Mouse (Mus musculus): Measurements from ENCODE around the gene Lce1e. TPM values are rescaled to one million over a fixed set of nuclear protein-coding genes. Genes with fewer than 3 reads are reported as not detected.

Gene Lce1e
- polyA plus RNA-seq (2015; fragmentation: Nextera tagmentation; extraction: Ambion mirVana): 1.1 TPM in 1 of 2 replicates, not detected in the other

DNA sequence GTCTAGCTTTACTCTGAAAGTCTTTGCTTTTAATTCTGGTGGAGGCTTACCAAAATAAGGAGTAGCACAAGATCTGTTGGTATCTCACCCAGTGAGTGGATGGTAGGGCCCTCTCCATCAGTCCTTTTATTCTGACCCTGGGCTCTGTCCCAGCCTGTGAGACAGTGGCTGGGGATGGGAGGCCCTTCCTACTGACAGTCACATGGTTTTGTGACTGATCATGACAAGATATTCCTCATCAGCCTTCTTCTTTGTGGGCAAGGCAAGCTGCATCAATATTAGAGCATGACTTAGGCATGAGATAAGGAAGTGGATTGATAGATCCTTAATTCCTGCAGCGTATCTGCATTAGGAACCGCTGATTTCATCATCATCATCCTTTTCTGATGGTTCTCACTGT, at the start of gene Lce1e:
Gene Lce1e (minus strand): TSS at position 101 of the 400 bp plus-strand sequence.

DNA sequence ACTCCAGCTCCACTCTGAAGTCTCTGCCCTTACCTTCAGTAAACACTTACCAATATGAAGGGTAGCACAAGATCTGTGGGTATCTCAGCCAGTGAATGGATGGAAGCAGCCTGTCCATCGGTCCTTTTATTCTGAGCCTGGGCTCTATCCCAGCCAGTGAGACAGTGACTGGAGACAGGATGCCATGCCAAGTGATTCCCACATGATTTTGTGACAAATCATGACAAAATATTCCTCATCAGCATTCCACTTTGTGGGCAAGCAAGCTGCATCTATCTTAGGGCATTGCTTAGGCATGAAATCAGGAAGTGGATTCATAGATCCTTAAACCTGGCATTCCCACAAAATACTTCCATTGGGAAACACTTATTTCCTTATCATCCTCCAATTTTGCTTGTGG, 43.4 kb upstream of the Lce1e start, which contains the start of gene Lce1g:
Gene Lce1g (minus strand): TSS at position 101 of the 400 bp plus-strand sequence.

GRCm38 (mm10) chr3:92738996-92739395, 30.1 kb upstream of the Lce1e start, which contains the start of gene Gm38119:
Gene Gm38119, minus strand, starts transcription at chr3:92739096.

GRCm38 (mm10) chr3:92720250-92720649, 11.4 kb upstream of the Lce1e start, which contains the start of gene Lce1f:
Gene Lce1f, minus strand, starts transcription at chr3:92720350.

GRCm38 (mm10) chr3:92687110-92687509, 21.8 kb downstream of the Lce1e start, which contains the start of gene Lce1d:
Gene Lce1d, minus strand, starts transcription at chr3:92687210.

GRCm38 (mm10) chr3:92678947-92679346, 29.9 kb downstream of the Lce1e start, which contains the start of gene Lce1c:
Gene Lce1c, plus strand, starts transcription at chr3:92679247.

DNA sequence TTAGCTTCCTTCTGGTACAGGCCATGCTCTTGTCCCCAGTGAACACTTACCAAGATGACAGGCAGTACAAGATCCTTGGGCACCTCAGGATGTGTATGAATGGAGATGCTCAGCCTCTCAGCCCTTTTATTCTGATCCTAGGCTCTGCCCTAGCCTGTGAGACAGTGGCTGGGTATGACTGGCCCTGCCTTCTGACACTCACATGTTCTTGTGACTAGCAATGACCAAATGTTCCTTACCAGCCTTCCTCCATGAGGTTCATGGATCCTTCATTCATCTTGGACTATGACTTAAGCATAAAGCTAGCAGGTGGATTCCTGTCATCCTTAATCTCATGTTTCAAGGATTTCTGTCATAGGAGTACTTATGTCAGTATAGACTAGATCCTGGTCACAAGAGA, 38.7 kb downstream of the Lce1e start, which contains the start of gene Lce1a2:
Gene Lce1a2 (minus strand): TSS at position 101 of the 400 bp plus-strand sequence.

Other genes starting within 250 kb of the Lce1e start
- gene Sprr1a, start 223.2 kb downstream of the Lce1e start, polyA plus RNA-seq (2015; fragmentation: Nextera tagmentation; extraction: Ambion mirVana): 1.6 and 7.8 TPM in 2 replicates
- gene Sprr4, start 208.6 kb downstream of the Lce1e start, polyA plus RNA-seq (2015; fragmentation: Nextera tagmentation; extraction: Ambion mirVana): not detected in 2 replicates
- not detected in 2 replicates for gene 2310046K23Rik, start 174.6 kb downstream of the Lce1e start, polyA plus RNA-seq (2015; fragmentation: Nextera tagmentation; extraction: Ambion mirVana)
- 0.38 TPM in 1 of 2 replicates, not detected in the other for gene Ivl, start 135.3 kb downstream of the Lce1e start, polyA plus RNA-seq (2015; fragmentation: Nextera tagmentation; extraction: Ambion mirVana)
- 0.15 and 0.84 TPM in 2 replicates for gene Smcp, start 120.1 kb downstream of the Lce1e start, polyA plus RNA-seq (2015; fragmentation: Nextera tagmentation; extraction: Ambion mirVana)
- not detected in 2 replicates for gene 2210017I01Rik, start 101.6 kb downstream of the Lce1e start, polyA plus RNA-seq (2015; fragmentation: Nextera tagmentation; extraction: Ambion mirVana)
- gene Lce6a, start 87.4 kb downstream of the Lce1e start, polyA plus RNA-seq (2015; fragmentation: Nextera tagmentation; extraction: Ambion mirVana): 3.2 and 3.3 TPM in 2 replicates
- gene Lce1a1, start 60.8 kb downstream of the Lce1e start, polyA plus RNA-seq (2015; fragmentation: Nextera tagmentation; extraction: Ambion mirVana): 0.71 TPM in 1 of 2 replicates, not detected in the other
- 0.35 TPM in 1 of 2 replicates, not detected in the other for gene Lce1b, start 52.1 kb downstream of the Lce1e start, polyA plus RNA-seq (2015; fragmentation: Nextera tagmentation; extraction: Ambion mirVana)
- gene Lce1a2, start 38.8 kb downstream of the Lce1e start, polyA plus RNA-seq (2015; fragmentation: Nextera tagmentation; extraction: Ambion mirVana): 1.1 TPM in 1 of 2 replicates, not detected in the other
- 2.4 TPM in 1 of 2 replicates, not detected in the other for gene Lce1c, start 29.8 kb downstream of the Lce1e start, polyA plus RNA-seq (2015; fragmentation: Nextera tagmentation; extraction: Ambion mirVana)
- gene Lce1d, start 21.9 kb downstream of the Lce1e start, polyA plus RNA-seq (2015; fragmentation: Nextera tagmentation; extraction: Ambion mirVana): 0.91 TPM in 1 of 2 replicates, not detected in the other
- gene Lce1f, start 11.3 kb upstream of the Lce1e start, polyA plus RNA-seq (2015; fragmentation: Nextera tagmentation; extraction: Ambion mirVana): 1.1 TPM in 1 of 2 replicates, not detected in the other
- not detected in 2 replicates for gene Gm38119, start 30.0 kb upstream of the Lce1e start, polyA plus RNA-seq (2015; fragmentation: Nextera tagmentation; extraction: Ambion mirVana)
- not detected in 2 replicates for gene Lce1g, start 43.3 kb upstream of the Lce1e start, polyA plus RNA-seq (2015; fragmentation: Nextera tagmentation; extraction: Ambion mirVana)
- 0.93 TPM in 1 of 2 replicates, not detected in the other for gene Lce1h, start 56.0 kb upstream of the Lce1e start, polyA plus RNA-seq (2015; fragmentation: Nextera tagmentation; extraction: Ambion mirVana)
- gene Lce1i, start 69.8 kb upstream of the Lce1e start, polyA plus RNA-seq (2015; fragmentation: Nextera tagmentation; extraction: Ambion mirVana): not detected in 2 replicates
- 0.61 TPM in 1 of 2 replicates, not detected in the other for gene Lce1j, start 81.4 kb upstream of the Lce1e start, polyA plus RNA-seq (2015; fragmentation: Nextera tagmentation; extraction: Ambion mirVana)
- not detected in 2 replicates for gene Lce1k, start 98.8 kb upstream of the Lce1e start, polyA plus RNA-seq (2015; fragmentation: Nextera tagmentation; extraction: Ambion mirVana)
- gene Kprp, start 118.2 kb upstream of the Lce1e start, polyA plus RNA-seq (2015; fragmentation: Nextera tagmentation; extraction: Ambion mirVana): 0.09 TPM in 1 of 2 replicates, not detected in the other
- 1.2 TPM in 1 of 2 replicates, not detected in the other for gene Lce1l, start 142.2 kb upstream of the Lce1e start, polyA plus RNA-seq (2015; fragmentation: Nextera tagmentation; extraction: Ambion mirVana)
- 0.24 TPM in 1 of 2 replicates, not detected in the other for gene 2310050C09Rik, start 161.1 kb upstream of the Lce1e start, polyA plus RNA-seq (2015; fragmentation: Nextera tagmentation; extraction: Ambion mirVana)
- gene Lce3a, start 217.2 kb upstream of the Lce1e start, polyA plus RNA-seq (2015; fragmentation: Nextera tagmentation; extraction: Ambion mirVana): 1.8 TPM in 1 of 2 replicates, not detected in the other
- 1.2 TPM in 1 of 2 replicates, not detected in the other for gene Lce3b, start 223.9 kb upstream of the Lce1e start, polyA plus RNA-seq (2015; fragmentation: Nextera tagmentation; extraction: Ambion mirVana)
- 5.1 TPM in 1 of 2 replicates, not detected in the other for gene Lce3c, start 235.4 kb upstream of the Lce1e start, polyA plus RNA-seq (2015; fragmentation: Nextera tagmentation; extraction: Ambion mirVana)
- not detected in 2 replicates for gene Lce3d, start 248.3 kb upstream of the Lce1e start, polyA plus RNA-seq (2015; fragmentation: Nextera tagmentation; extraction: Ambion mirVana)